Mouse (Mus musculus): ENCODE data around the gene Gabpb2. TPM values are rescaled to one million over a fixed set of nuclear protein-coding genes. Genes with fewer than 3 reads are reported as not detected.
"Not testable (repeated sequence)": the region's sequence is repeated elsewhere in the genome, so short reads cannot be mapped to it uniquely, and the experiment has no call there.

Gene Gabpb2
- polyA plus RNA-seq, 1 experiment: 21.4 TPM

DNA sequence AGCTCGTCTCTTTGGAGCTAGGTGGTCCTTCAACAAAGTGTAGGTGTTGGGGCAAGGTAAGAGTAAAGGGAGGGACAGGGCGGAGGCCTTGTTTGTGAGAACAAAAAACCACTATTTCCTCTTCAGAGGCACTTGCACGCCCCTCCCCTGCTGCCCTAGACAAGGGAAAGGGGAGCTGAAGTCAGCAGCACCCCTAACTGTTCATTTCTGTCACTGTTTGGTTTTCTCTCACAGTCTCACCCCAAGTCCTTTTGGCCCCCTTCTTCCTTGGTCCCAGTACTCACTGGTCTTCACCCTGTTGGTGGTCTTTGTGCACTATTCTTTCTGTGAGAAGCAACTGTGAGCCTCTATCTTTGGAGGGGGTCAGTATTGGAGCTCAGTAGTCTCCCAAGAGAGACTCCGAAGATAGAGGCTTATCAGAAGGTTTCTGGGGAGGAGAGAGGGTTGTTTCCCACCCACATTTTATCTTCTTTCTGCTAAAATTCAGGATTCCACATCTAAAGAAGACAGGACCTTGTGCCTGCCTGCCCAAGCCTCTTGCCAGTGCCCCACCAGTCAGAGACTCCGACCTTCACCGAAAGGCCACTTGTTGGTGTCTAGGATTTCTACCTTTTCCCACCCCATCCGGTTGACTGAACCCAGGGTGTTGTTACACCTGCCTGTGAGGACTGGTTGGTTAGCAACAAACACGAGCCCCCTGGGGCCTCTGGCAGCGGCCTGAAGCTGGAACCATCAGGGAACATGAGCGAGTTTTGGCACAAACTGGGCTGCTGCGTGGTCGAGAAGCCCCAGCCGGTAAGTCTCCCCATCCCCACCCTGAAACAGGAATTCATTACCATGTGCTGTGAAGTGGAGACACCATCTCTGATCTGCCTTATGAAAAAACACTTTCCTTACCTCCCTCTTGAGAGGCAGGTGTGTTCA lies 13.8 kb upstream of the Gabpb2 start, which contains the start of gene Mllt11:
TSS of gene Mllt11 (minus strand) at position 874 of the 924 bp plus-strand sequence.
- no peak for DNase-seq (ENCODE audit: low spot score)

DNA sequence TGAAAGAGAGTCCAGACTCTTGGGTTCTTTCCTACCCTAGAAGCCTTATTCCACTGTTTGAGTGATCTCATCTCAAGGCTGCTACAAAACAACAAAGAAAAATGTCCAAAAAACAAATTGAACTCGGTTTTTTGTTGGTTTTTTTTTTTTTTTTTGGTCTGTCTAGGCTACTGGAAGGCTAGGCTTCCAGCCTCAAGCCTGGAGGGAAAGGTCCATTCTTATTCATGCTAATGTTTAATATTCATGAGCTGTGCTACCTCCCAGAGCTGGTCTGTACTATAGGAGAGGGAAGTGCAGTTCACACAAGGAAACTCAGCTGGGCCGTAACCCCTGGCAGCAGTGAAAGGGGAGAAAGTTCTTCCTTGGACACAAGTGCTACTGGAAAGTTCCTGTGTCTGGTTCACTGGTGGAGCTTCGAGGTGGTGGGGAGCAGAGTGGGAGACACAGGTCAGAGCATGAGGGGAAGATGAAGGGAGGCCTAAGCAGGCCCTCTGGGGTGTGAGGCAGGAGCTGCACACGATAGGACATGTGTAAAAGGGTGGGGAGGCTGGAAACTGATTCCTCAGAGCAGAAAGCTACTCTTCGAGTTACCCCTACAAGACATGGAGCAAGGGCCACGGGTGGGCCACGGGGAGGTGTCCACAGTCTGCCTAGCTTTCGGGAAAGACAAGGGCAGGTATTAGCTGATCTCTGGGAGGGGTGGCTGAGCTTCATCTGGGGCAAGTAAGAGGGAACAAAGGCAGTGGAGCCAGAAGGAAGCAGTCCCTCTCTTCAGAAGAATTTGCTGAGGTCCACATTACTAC lies 13.0 kb upstream of the Gabpb2 start:
- no peak for DNase-seq (ENCODE audit: low spot score)

DNA sequence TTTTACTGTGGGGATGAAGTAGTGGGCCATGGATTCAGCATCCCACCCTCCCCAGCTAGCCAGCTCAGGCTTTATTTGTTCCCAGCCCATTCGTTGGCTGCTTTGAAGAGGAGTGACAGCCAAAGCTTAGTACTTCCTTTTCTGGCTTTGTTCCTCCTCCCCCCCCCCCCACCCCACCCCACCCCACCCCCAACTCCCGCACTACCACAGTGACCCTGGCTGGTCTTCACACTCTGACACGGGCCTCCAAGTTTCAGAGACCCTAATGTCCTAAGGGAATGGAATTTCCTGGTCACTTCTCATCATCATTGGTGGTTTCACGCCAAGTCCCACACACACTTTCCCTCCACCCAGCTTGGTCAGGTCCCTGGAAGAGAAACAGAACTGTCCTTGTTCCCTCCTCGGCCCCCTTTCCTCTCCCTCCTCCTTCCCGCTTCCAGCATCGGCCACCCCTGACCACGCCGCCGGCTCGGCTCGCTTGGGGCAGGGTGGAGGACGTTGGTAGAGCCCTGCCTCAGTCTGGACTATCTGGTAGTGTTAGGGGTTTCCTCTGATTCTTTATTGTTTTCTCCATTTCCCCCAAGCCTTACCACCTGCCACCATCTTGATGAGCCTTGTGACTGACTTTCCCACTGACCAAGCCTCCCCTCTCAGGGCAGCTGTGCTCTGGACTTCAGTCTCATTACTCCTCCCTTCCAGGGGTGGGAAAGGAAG lies 12.2 kb upstream of the Gabpb2 start:
- no peak for DNase-seq (ENCODE audit: low spot score)

DNA sequence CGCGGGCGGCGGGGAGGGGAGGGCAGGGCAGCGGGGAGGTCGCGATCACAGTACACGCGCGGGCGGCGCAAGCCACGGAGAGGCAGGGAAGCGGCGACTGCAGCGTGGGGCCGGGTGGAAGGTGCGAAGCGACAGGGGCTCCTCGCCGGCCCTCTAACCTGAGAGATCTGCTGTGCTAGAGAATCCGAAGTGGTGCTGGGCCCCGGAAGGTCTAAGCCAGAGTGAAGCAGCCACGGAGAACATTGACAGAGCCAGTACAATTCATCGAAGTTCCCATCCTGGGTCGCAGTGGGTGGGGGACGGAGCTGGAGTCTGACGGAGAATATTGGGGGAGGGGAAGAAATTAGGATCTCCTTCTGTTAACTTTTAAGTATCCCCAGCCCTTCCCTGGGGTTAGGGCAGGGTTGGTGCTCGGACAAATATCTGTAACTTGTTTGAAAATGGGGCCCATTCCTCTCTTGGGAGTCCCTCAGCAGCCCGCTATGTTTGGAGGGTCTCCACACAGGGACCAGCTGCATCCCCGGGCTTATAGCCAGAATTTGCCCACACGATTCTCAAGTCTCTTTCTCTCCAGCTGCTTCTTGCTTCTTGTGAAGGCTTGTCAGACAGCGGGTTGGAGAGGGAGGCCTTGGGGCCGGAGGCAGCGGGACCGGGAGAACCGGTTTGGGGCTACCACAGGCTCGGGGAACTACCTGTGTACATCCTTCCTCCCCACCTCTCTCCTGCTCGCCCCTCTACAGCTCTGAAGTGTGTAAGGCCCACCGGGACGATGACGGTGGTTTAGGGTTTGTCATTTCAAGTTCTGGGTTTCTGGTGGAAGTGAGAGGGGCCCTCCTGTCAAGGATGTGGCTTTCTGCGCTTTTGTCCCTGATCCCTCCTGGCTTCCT lies 11.4 kb upstream of the Gabpb2 start:
- peak; percentile 60 for DNase-seq (ENCODE audit: low spot score)

DNA sequence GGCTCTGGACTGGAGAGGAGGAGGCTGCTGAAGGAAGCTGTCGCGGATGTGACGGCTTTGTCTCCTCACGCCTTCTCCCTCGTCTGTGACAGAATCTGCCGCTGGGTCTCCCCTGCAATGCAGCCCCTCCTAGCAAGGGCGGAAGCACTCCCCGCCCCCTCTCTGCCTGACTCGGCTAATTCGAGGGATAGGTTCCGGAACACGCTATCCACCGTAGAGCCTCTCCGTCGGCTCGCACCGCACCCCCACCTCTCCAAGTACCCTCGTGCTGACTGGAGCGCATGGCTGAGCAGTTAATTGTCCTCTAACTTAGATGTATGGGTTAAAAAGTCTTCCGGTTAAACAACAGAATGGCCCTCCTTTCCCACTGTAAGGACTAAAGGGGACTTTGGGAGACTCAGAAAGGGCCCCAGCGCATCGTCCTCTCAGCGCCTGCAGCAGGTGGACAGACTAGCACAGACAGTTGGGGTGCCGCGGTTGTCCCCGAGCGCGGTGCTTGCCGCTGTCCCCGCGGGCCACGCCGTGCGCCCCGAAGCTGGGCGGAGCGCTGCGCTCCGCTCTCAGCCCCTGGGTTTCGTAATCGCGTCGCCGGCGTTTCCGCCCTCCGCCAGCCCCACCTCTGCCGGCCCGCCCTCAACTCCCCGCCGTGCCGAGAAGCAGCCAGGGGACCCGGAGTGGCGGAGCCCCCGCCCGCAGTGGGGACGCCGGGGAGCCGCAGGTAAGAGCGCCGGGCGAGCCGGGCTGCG lies 10.6 kb upstream of the Gabpb2 start, which contains the start of gene Cdc42se1:
TSS of gene Cdc42se1 (plus strand) at position 585 of the 746 bp plus-strand sequence.
- DNase-seq (ENCODE audit: low spot score): peak; percentile 85

DNA sequence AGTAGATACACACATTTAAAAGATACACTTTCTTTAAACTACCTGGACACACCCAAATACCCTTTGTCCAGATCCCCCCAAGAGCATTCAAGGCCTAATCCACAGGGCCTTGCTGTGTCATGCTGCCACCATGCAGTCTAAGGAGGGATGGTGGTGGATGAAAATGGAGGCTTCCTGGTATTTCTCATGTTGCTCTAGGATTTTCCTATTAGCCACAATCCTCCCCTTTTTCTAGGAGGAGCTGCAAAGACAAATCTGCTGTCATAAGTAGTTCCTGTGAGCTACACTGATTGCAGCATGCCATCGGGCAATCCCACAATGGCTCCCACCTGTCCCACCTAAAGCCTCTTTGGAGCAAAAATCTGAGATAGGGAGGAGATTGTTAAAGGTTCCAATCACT lies 9.5 kb upstream of the Gabpb2 start:
- DNase-seq (ENCODE audit: low spot score): no peak

DNA sequence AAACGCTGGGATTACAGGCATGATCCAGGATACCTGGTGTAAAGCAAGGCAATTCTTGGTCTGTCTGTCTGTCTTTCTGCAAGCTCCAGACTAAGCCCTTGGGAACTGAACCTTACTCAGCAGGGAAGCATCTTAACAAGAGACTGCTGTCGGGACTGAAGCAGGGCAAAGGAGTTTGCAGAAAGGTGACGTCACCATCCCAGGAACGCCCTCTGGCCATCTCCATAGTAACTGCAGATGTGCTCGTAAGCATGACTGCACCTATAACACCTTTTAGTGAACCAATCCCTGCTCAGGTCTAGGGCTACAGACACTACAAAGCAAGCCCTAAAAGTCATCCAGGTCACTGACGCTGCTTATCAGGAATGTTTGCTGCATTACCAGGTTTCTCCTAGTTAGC lies 6.6 kb upstream of the Gabpb2 start:
- no peak for DNase-seq (ENCODE audit: low spot score)

DNA sequence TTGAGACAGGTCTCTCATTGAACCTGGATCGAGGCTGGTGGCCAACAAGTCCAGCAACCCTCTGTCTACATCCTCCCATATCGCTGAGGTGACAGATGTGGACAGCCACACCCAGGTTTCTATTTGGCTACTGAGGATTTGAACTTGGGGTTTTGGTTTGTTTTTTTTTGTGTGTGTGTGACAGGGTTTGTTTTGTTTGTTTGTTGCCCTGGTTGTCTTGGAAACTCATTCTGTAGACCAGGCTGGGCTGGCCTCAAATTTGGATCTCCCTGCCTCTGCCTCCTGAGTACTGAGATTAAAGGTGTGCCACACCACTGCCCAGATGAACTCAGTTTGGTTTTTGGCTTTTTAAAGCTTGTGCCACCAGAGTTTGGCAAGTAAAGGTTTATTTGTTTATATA lies 5.3 kb upstream of the Gabpb2 start:
- no peak for DNase-seq (ENCODE audit: low spot score)

DNA sequence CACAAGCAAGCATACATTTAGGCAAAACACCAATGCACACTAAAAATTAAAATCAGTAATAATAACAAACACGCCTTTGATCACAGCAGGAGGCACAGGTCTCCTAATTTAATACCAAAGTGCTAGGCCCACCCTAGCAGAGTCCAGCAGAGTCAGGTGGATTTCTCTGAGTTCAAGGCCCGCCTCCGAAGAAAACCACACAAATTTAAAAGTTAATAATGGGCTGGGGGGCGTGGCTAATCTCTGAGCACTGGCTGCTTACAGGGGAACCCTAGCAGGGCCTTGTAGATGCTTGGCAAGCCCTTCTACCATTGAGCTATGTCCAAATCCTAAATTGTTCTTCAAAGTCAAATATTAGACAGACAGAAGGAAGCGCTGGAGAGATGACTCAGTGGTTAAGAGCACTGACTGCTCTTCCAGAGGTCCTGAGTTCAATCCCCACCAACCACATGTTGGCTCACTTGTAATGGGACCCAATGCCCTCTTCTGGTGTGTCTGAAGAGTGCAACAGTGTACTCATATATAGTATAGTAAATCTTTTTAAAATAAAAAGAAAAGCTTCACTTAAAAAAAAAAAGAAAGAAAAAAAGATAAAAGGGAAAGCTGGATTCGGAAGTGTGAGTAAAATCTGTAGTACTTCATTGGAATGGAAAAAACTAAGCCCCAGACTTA lies 886 bp upstream of the Gabpb2 start:
- DNase-seq (ENCODE audit: low spot score): no peak

DNA sequence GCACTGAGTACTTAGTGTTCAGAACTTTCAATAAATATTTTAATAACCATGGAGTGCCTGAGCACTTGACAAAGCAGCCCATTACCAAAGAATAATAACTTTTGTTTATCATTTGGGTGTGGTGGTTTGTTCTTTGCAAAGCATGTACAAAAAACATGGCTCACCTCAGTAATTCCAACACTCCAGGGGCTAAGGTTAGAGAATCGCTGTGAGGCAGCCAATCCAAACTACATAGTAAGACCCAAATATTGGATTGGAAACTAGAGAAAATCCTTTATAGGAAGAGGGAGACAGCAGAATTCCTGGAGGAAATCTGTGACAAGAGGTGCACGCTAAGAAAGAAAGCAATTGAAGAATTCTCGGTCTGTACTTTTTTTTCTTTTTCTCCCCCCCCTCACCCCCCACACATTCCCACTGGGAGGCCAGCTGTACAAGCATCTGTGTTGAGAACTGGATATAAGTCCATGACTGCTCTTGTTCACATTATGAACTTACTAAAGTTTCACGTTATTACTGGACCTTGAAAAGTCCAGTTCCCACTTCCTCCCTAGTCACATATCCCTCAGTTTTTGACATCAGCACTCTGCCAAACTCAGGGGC lies 961 bp downstream of the Gabpb2 start:
- DNase-seq (ENCODE audit: low spot score): no peak

DNA sequence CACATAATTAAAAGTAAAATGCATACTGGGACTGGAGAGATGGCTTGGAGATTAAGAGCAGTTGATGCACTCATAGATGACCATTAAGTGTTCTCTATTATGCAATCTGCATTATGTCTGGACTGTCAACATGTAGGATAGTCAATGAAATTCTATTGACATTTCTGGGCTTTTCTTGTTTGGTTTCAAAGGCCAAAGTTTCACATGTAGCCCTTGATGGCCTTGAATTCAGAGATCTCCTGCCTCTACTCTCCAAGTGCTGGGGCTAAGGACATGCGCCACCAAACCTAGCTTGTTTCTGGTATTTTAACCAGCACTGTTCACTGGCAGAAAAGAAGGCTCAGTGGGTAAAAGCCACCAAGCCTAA lies 4.1 kb downstream of the Gabpb2 start:
- no peak for DNase-seq (ENCODE audit: low spot score)

DNA sequence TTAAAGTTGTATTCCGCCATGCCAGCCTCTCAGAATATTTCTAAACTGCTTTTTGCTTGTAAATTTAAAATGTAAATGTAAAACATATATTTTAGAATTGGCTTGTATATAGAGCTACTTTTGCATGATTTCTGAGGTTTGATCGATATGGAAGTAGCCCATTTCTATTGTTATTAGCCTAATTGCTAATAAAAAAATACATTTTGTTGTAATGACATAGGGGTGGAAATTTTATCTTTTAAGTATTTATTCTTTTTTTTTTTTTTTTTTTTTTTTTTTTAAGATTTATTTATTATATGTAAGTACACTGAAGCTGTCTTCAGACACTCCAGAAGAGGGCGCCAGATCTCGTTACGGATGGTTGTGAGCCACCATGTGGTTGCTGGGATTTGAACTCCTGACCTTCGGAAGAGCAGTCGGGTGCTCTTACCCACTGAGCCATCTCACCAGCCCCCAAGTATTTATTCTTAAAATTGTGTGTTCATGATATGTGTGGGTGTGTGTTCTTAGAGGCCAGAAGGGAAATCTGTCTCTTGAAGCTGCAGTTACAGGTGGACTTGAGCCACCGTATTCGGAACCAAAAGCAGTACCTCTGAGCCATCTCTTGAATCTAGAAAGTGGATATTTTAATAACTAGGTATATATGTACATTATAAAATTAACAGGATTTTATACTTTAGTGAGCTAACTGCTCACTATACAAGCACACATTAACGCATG lies 4.7 kb downstream of the Gabpb2 start:
- DNase-seq (ENCODE audit: low spot score): not testable (repeated sequence)

DNA sequence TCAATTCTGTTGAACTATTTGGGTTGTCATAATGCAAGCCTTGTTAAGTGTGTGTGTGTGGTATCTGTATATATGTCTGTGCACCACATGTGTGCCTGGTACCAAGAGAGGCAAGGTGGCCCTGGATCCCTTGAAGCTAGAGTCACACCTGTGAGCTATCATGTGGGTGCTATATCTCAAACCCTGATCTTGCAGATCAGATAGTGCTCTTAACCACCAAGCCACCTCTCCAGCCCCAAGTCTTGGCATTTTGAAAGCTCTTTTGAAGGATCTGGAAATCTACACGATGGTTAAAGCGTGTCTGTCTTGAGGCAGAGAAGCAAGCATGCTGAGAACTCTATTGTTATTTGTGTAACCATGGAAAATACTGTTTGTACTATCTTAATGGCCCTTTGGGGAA lies 7.1 kb downstream of the Gabpb2 start:
- no peak for DNase-seq (ENCODE audit: low spot score)

DNA sequence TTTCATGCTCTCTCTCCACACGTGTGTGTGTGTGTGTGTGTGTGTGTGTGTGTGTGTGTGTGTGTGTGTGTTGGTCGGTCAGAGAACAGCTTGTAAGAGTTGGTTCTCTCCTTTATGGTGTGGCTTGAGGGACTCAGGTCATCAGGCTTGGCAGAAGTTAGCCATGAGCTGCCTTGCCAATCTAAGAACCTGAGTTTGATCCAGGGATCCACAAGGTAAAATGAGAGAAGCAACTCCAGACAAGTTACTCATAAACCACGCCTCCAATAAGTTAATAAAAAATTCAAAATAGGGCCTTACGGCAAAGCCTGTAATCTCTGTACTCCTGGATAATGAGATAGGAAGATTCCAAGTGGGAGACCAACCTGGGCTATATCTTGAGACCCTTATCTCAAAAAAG lies 9.4 kb downstream of the Gabpb2 start:
- no peak for DNase-seq (ENCODE audit: low spot score)

DNA sequence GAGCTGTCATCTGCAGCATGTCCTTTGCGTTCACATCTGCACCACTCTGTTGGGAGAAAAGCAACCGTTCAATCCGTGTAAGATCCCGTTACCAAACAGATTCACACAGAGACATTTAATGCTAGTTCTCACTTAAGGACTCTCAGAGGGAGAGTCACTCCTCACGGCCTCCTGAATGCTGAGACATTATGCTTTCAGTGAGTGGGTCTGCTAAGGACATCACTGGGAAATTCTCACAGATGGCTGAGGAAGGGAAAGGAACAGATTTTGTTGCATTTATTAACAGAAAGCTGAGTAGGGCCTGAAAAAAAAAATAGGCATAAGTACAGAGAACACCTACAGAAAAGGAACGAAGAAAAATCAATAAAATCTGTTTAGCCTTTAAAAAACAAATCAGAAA lies 13.8 kb downstream of the Gabpb2 start:
- no peak for DNase-seq (ENCODE audit: low spot score)

DNA sequence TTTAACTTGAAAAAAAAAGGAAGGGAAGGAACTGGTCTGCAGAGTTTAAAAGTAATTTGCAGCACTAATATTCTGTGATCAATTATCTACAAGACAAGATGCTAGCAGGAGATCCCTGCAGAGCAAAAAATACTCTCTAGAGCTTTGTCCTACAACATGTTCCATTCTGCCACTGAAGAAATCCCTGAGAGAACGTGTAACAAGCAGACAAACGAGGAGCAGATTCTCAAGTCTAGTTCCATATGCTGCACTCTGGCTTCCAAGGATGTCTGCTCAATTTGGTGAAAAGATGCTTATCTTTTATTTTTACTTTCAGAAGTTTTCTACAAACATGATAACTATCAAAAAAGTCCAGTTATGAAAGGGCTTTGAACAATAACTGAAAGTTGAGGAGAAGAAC lies 17.2 kb downstream of the Gabpb2 start:
- DNase-seq (ENCODE audit: low spot score): no peak

DNA sequence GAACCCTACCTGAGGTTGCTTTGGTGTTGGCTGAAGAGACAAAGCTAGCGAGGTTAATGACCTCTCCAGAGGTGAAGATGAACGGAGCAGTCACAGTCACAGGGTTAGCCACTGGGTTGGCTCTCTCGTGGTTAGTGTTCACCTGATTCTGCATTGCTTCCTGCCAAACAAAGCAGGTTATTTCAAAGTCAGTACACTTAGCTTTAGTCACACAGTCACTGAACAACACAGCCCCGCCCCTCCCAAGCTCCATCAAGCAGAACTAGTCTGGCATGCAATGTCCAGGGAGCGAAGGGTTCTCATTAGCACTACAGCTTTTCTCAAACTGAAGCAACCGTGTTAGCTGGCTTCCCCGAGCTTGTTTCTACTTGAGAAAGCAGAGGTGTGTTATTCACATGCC lies 17.6 kb downstream of the Gabpb2 start:
- no peak for DNase-seq (ENCODE audit: low spot score)

DNA sequence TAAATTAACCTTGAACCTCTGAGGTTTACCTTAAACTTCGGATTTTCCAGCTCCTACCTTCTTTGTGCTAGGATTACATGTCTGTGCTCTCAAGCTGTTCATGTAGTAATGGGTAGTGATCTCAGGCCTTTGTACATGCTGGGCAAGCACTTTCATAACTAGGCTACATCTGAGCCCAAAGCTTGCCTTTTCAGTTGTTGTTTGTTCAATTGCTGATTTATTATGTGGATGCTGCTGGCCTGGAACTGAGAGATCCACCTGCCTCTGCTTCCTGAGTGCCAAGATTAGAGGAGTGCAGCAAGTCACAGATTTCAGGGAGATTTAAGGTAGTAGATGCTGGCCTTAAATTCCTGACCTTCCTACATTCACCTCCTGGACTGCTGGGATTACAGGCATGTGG lies 18.6 kb downstream of the Gabpb2 start:
- DNase-seq (ENCODE audit: low spot score): no peak

DNA sequence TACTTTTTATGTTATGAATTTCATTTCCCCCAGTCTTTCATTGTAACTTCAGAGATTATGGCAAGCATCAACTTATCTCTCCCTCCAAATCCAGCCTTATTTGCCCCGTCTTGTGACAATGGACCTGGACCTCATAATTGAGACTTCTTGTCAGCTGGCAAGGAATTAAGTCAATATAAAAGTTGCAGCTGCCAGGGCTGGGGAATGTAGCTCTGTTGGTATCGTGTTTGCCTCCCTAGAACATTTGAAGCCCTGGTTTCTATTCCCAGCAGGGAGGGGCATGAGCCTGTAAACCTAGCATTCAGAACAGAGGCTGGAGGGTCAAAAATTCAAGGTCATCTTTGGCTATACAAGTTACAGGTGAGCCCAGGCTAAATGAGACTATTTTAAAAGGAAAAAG lies 21.9 kb downstream of the Gabpb2 start:
- no peak for DNase-seq (ENCODE audit: low spot score)

Data from urinary bladder, adult 2 months (tissue).